Mouse (Mus musculus): ENCODE results near the gene Apc2.

Gene Apc2

GRCm38 (mm10) chr10:80271186-80271843 lies 24.5 kb upstream of the Apc2 start:
- Histone ChIP-seq H3K27me3 (ENCODE audit: insufficient read depth, low read length) (no peaks in the 10 kb centered on the region), H3K4me1 (replicated peaks; ENCODE audit: low read depth, low read length) (peaks cover 95% of the 10 kb centered on the region), H3K4me3 (replicated peaks; ENCODE audit: low read length) (peak overlapping the region; percentile 35), H3K36me3 (ENCODE audit: insufficient read depth, low read length) (peaks cover 98% of the 10 kb centered on the region), H3K9me3 (ENCODE audit: low read length) (no peaks in the 10 kb centered on the region)
- TF ChIP-seq CTCF (conservative IDR thresholded peaks at IDR 0.05; ENCODE audit: low read length), result no peak
- no peak for TF ChIP-seq NANOG (IDR thresholded peaks at IDR 0.05; ENCODE audit: borderline replicate concordance, low read length)
- TF ChIP-seq POU5F1 (IDR thresholded peaks at IDR 0.05; ENCODE audit: borderline replicate concordance, low read length), result no peak

GRCm38 (mm10) chr10:80271870-80272585 lies 23.7 kb upstream of the Apc2 start:
- peak overlapping the region; percentile 35; the same call in 1 of the 2 replicates for H3K4me3 ChIP-seq (replicated peaks; ENCODE audit: low read length)
- no peaks in the 10 kb centered on the region for H3K27me3 ChIP-seq (ENCODE audit: insufficient read depth, low read length)
- TF ChIP-seq NANOG (IDR thresholded peaks at IDR 0.05; ENCODE audit: borderline replicate concordance, low read length), result no peak
- no peak for TF ChIP-seq CTCF (conservative IDR thresholded peaks at IDR 0.05; ENCODE audit: low read length)
- TF ChIP-seq POU5F1 (IDR thresholded peaks at IDR 0.05; ENCODE audit: borderline replicate concordance, low read length), result no peak
- peaks cover 98% of the 10 kb centered on the region for H3K36me3 ChIP-seq (ENCODE audit: insufficient read depth, low read length)
- peaks cover 93% of the 10 kb centered on the region for H3K4me1 ChIP-seq (replicated peaks; ENCODE audit: low read depth, low read length)
- H3K9me3 ChIP-seq (ENCODE audit: low read length), result no peaks in the 10 kb centered on the region

GRCm38 (mm10) chr10:80273847-80274246 lies 21.9 kb upstream of the Apc2 start:
- no peaks in the 10 kb centered on the region for H3K9me3 ChIP-seq (ENCODE audit: low read length)
- H3K4me3 ChIP-seq (replicated peaks; ENCODE audit: low read length), result peak overlapping the region; percentile 27; the same call in 1 of the 2 replicates
- H3K4me1 ChIP-seq (replicated peaks; ENCODE audit: low read depth, low read length), result peaks cover 93% of the 10 kb centered on the region
- no peaks in the 10 kb centered on the region for H3K27me3 ChIP-seq (ENCODE audit: insufficient read depth, low read length)
- TF ChIP-seq CTCF (conservative IDR thresholded peaks at IDR 0.05; ENCODE audit: low read length) (no peak), NANOG (IDR thresholded peaks at IDR 0.05; ENCODE audit: borderline replicate concordance, low read length) (no peak), POU5F1 (IDR thresholded peaks at IDR 0.05; ENCODE audit: borderline replicate concordance, low read length) (no peak)
- peaks cover 98% of the 10 kb centered on the region for H3K36me3 ChIP-seq (ENCODE audit: insufficient read depth, low read length)

- no peak for TF ChIP-seq CTCF (conservative IDR thresholded peaks at IDR 0.05; ENCODE audit: low read length)
- TF ChIP-seq NANOG (IDR thresholded peaks at IDR 0.05; ENCODE audit: borderline replicate concordance, low read length), result no peak
- no peak for TF ChIP-seq POU5F1 (IDR thresholded peaks at IDR 0.05; ENCODE audit: borderline replicate concordance, low read length)
- Histone ChIP-seq H3K36me3 (ENCODE audit: insufficient read depth, low read length) (peaks cover 98% of the 10 kb centered on the region), H3K9me3 (ENCODE audit: low read length) (no peaks in the 10 kb centered on the region), H3K4me1 (replicated peaks; ENCODE audit: low read depth, low read length) (peaks cover 91% of the 10 kb centered on the region), H3K27me3 (ENCODE audit: insufficient read depth, low read length) (no peaks in the 10 kb centered on the region), H3K4me3 (replicated peaks; ENCODE audit: low read length) (no peak overlapping the region)
These were observed 19.5 kb upstream of the Apc2 start for GRCm38 (mm10) chr10:80276238-80276637.

- Histone ChIP-seq H3K9me3 (ENCODE audit: low read length) (no peaks in the 10 kb centered on the region), H3K4me3 (replicated peaks; ENCODE audit: low read length) (0 out of 2 replicates have a peak overlapping the region, but pooled peaks have one; percentile 1), H3K4me1 (replicated peaks; ENCODE audit: low read depth, low read length) (peaks cover 95% of the 10 kb centered on the region), H3K36me3 (ENCODE audit: insufficient read depth, low read length) (peaks cover 100% of the 10 kb centered on the region), H3K27me3 (ENCODE audit: insufficient read depth, low read length) (no peaks in the 10 kb centered on the region)
- TF ChIP-seq CTCF (conservative IDR thresholded peaks at IDR 0.05; ENCODE audit: low read length), result no peak
- no peak for TF ChIP-seq NANOG (IDR thresholded peaks at IDR 0.05; ENCODE audit: borderline replicate concordance, low read length)
- TF ChIP-seq POU5F1 (IDR thresholded peaks at IDR 0.05; ENCODE audit: borderline replicate concordance, low read length), result no peak
These were observed 17.4 kb upstream of the Apc2 start for GRCm38 (mm10) chr10:80278390-80278789.

- TF ChIP-seq NANOG (IDR thresholded peaks at IDR 0.05; ENCODE audit: borderline replicate concordance, low read length) (no peak), POU5F1 (IDR thresholded peaks at IDR 0.05; ENCODE audit: borderline replicate concordance, low read length) (no peak), CTCF (conservative IDR thresholded peaks at IDR 0.05; ENCODE audit: low read length) (no peak)
- peaks cover 95% of the 10 kb centered on the region for H3K4me1 ChIP-seq (replicated peaks; ENCODE audit: low read depth, low read length)
- peaks cover 99% of the 10 kb centered on the region for H3K36me3 ChIP-seq (ENCODE audit: insufficient read depth, low read length)
- H3K4me3 ChIP-seq (replicated peaks; ENCODE audit: low read length), result no peak overlapping the region
- H3K9me3 ChIP-seq (ENCODE audit: low read length), result no peaks in the 10 kb centered on the region
- H3K27me3 ChIP-seq (ENCODE audit: insufficient read depth, low read length), result no peaks in the 10 kb centered on the region
These were observed 16.5 kb upstream of the Apc2 start for GRCm38 (mm10) chr10:80279273-80279672.

- Histone ChIP-seq H3K9me3 (ENCODE audit: low read length) (no peaks in the 10 kb centered on the region), H3K27me3 (ENCODE audit: insufficient read depth, low read length) (no peaks in the 10 kb centered on the region), H3K4me3 (replicated peaks; ENCODE audit: low read length) (no peak overlapping the region), H3K36me3 (ENCODE audit: insufficient read depth, low read length) (peaks cover 99% of the 10 kb centered on the region), H3K4me1 (replicated peaks; ENCODE audit: low read depth, low read length) (peaks cover 92% of the 10 kb centered on the region)
- no peak for TF ChIP-seq POU5F1 (IDR thresholded peaks at IDR 0.05; ENCODE audit: borderline replicate concordance, low read length)
- no peak for TF ChIP-seq CTCF (conservative IDR thresholded peaks at IDR 0.05; ENCODE audit: low read length)
- no peak for TF ChIP-seq NANOG (IDR thresholded peaks at IDR 0.05; ENCODE audit: borderline replicate concordance, low read length)
These were observed 14.5 kb upstream of the Apc2 start for GRCm38 (mm10) chr10:80281304-80281703.

GRCm38 (mm10) chr10:80281921-80282371 lies 13.8 kb upstream of the Apc2 start:
- Histone ChIP-seq H3K36me3 (ENCODE audit: insufficient read depth, low read length) (peaks cover 99% of the 10 kb centered on the region), H3K9me3 (ENCODE audit: low read length) (no peaks in the 10 kb centered on the region), H3K4me3 (replicated peaks; ENCODE audit: low read length) (no peak overlapping the region), H3K27me3 (ENCODE audit: insufficient read depth, low read length) (no peaks in the 10 kb centered on the region), H3K4me1 (replicated peaks; ENCODE audit: low read depth, low read length) (peaks cover 92% of the 10 kb centered on the region)
- TF ChIP-seq POU5F1 (IDR thresholded peaks at IDR 0.05; ENCODE audit: borderline replicate concordance, low read length) (no peak), NANOG (IDR thresholded peaks at IDR 0.05; ENCODE audit: borderline replicate concordance, low read length) (no peak), CTCF (conservative IDR thresholded peaks at IDR 0.05; ENCODE audit: low read length) (no peak)

Measured in E14TG2a.4 (cell line).